Mouse (Mus musculus): ENCODE data around the gene Ncor1. TPM values are rescaled to one million over a fixed set of nuclear protein-coding genes. Genes with fewer than 3 reads are reported as not detected.

Ncor1 gene
- polyA plus RNA-seq, 1 experiment, result 164 TPM

- no peak overlapping the region for H3K27ac ChIP-seq (ENCODE audit: insufficient read depth, low read depth, low read length)
- H3K4me1 ChIP-seq (ENCODE audit: control insufficient read depth, insufficient read depth, low read length), result peaks cover 3% of the 10 kb centered on the region
- no peak overlapping the region for H3K4me3 ChIP-seq (ENCODE audit: insufficient read depth, low read length)
- peak; percentile 76 for TF ChIP-seq CTCF (IDR thresholded peaks at IDR 0.05; ENCODE audit: low read depth, low read length)
- TF ChIP-seq POLR2A (IDR thresholded peaks at IDR 0.05; ENCODE audit: borderline replicate concordance, low read depth, low read length), result no peak
Measured at GRCm38 (mm10) chr11:62278027-62278426, 180.3 kb downstream of the Ncor1 start.

DNA sequence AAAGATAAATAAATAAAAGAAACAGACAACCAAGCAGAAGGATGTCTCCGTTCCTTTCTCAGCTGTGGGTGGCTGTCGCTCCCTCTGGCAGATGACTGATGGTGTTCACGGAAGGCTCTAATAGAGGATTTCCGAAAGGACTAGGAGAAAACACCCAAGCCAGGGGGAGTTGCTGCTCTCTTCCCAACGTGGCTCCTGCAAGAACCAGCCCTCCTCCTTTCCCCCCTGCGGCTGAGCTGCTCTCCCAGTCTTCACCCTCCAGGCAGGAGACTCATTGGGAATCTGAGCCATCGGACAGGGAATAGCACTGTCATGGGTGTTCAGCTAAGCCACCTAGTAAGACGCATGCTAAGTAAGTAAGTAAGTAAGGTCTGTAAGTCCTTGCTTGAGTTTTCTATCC is 181.3 kb downstream of the Ncor1 start:
- Histone ChIP-seq H3K27ac (ENCODE audit: insufficient read depth, low read depth, low read length) (no peak overlapping the region), H3K4me1 (ENCODE audit: control insufficient read depth, insufficient read depth, low read length) (peaks cover 2% of the 10 kb centered on the region), H3K4me3 (ENCODE audit: insufficient read depth, low read length) (no peak overlapping the region)
- TF ChIP-seq POLR2A (IDR thresholded peaks at IDR 0.05; ENCODE audit: borderline replicate concordance, low read depth, low read length) (no peak), CTCF (IDR thresholded peaks at IDR 0.05; ENCODE audit: low read depth, low read length) (no peak)

GRCm38 (mm10) chr11:62270851-62271250 is 187.5 kb downstream of the Ncor1 start:
- Histone ChIP-seq H3K4me3 (ENCODE audit: insufficient read depth, low read length) (no peak overlapping the region), H3K4me1 (ENCODE audit: control insufficient read depth, insufficient read depth, low read length) (no peaks in the 10 kb centered on the region), H3K27ac (ENCODE audit: insufficient read depth, low read depth, low read length) (no peak overlapping the region)
- TF ChIP-seq POLR2A (IDR thresholded peaks at IDR 0.05; ENCODE audit: borderline replicate concordance, low read depth, low read length), result no peak
- no peak for TF ChIP-seq CTCF (IDR thresholded peaks at IDR 0.05; ENCODE audit: low read depth, low read length)

DNA sequence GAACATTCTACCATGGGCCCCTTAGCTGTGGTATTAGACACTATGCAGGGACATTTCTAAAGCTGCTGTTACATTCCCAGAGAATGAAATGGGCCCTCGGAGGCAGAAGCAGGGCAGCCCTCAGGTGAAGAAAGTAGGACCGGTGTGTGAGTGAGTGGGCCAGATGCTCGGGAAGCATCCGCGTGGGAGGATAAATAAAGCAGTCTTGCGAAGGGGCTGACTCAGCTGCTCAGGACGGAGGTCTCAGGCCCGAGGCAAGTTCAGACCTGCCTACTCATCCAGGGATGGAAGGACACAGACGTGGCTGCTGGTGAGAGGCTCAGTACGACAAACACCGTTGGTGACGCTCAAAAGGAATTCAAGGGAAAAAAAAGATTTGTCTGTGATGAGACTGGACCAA is 189.2 kb downstream of the Ncor1 start:
- Histone ChIP-seq H3K4me3 (ENCODE audit: insufficient read depth, low read length) (no peak overlapping the region), H3K27ac (ENCODE audit: insufficient read depth, low read depth, low read length) (no peak overlapping the region), H3K4me1 (ENCODE audit: control insufficient read depth, insufficient read depth, low read length) (no peaks in the 10 kb centered on the region)
- no peak for TF ChIP-seq CTCF (IDR thresholded peaks at IDR 0.05; ENCODE audit: low read depth, low read length)
- no peak for TF ChIP-seq POLR2A (IDR thresholded peaks at IDR 0.05; ENCODE audit: borderline replicate concordance, low read depth, low read length)

- H3K4me3 ChIP-seq (ENCODE audit: insufficient read depth, low read length), result no peak overlapping the region
- no peaks in the 10 kb centered on the region for H3K4me1 ChIP-seq (ENCODE audit: control insufficient read depth, insufficient read depth, low read length)
- no peak overlapping the region for H3K27ac ChIP-seq (ENCODE audit: insufficient read depth, low read depth, low read length)
- TF ChIP-seq CTCF (IDR thresholded peaks at IDR 0.05; ENCODE audit: low read depth, low read length), result no peak
- no peak for TF ChIP-seq POLR2A (IDR thresholded peaks at IDR 0.05; ENCODE audit: borderline replicate concordance, low read depth, low read length)
Measured at GRCm38 (mm10) chr11:62268381-62268780, 190.0 kb downstream of the Ncor1 start.

DNA sequence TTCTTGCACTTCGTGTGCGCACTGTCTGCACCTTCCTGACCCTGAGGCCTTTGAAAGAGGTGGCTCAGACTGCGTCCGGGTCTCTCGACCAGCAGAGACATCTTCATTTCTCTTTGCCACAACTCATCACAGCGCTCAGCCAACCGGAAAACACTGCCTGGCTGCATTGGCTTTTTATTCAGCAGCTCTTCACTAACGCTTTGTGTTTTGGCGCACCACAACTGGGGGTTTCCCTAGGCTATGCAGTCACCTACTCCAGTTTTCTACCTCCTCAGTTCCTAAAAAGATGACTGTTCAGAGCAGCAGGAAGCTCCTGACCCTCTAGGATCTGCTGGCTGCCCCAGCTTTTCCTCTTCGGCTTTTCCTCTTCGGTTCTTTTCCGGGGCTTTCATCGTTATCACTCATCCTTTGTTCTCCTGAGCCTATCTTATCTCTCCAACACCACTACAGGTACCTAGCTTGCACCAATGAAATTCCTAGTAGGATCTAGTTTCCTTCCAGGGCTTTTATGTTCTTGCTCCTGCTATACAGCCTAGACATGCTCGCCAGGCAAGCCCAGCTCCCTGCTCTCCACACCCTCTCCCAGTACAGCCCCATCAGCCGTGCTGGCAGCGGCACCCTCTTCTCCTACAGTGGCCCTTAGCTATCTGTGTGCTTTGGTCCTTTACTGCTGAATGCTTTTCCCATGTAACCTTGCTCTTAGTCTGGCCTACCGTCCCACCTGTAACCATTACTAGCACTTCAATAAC is 191.7 kb downstream of the Ncor1 start:
- H3K4me3 ChIP-seq (ENCODE audit: insufficient read depth, low read length), result no peak overlapping the region

More for the DNA sequence above, 191.7 kb downstream of the Ncor1 start:
- TF ChIP-seq POLR2A (IDR thresholded peaks at IDR 0.05; ENCODE audit: borderline replicate concordance, low read depth, low read length), result no peak
- no peak for TF ChIP-seq CTCF (IDR thresholded peaks at IDR 0.05; ENCODE audit: low read depth, low read length)
- Histone ChIP-seq H3K27ac (ENCODE audit: insufficient read depth, low read depth, low read length) (no peak overlapping the region), H3K4me1 (ENCODE audit: control insufficient read depth, insufficient read depth, low read length) (no peaks in the 10 kb centered on the region; the same call in 1 of the 2 replicates)

Other genes with a start within 250 kb of the Ncor1 start
- 1.4 and 2.3 TPM in 2 replicates for gene Adora2b, start 209.6 kb downstream of the Ncor1 start, polyA plus RNA-seq (2012; ENCODE audit: insufficient read depth, insufficient read length, missing spikeins)
- 3.8 and 6.9 TPM in 2 replicates for gene Zswim7, start 177.2 kb downstream of the Ncor1 start, polyA plus RNA-seq (2012; ENCODE audit: insufficient read depth, insufficient read length, missing spikeins)
- 5.7 and 6.7 TPM in 2 replicates for gene Ttc19, start 177.1 kb downstream of the Ncor1 start, polyA plus RNA-seq (2012; ENCODE audit: insufficient read depth, insufficient read length, missing spikeins)
- gene Pigl, start 81 bp downstream of the Ncor1 start, polyA plus RNA-seq (2012; ENCODE audit: insufficient read depth, insufficient read length, missing spikeins), result 3.4 and 3.6 TPM in 2 replicates
- 6.2 and 8.5 TPM in 2 replicates for gene Cenpv, start 80.7 kb upstream of the Ncor1 start, polyA plus RNA-seq (2012; ENCODE audit: insufficient read depth, insufficient read length, missing spikeins)
- gene Ubb, start 92.6 kb upstream of the Ncor1 start, polyA plus RNA-seq (2012; ENCODE audit: insufficient read depth, insufficient read length, missing spikeins), result 902 and 1,063 TPM in 2 replicates
- gene Trpv2, start 115.9 kb upstream of the Ncor1 start, polyA plus RNA-seq (2012; ENCODE audit: insufficient read depth, insufficient read length, missing spikeins), result 107 and 114 TPM in 2 replicates
- gene Lrrc75a, start 190.0 kb upstream of the Ncor1 start, polyA plus RNA-seq (2012; ENCODE audit: insufficient read depth, insufficient read length, missing spikeins), result 10.0 and 10.1 TPM in 2 replicates
- gene Mmgt2, start 190.1 kb upstream of the Ncor1 start, polyA plus RNA-seq (2012; ENCODE audit: insufficient read depth, insufficient read length, missing spikeins), result 31.1 and 40.5 TPM in 2 replicates